Mouse (Mus musculus) CH12.LX (cell line): ENCODE measurements at regions not wholly inside any gene's neighbourhood (a gene's known extent, or its start where the extent isn't known, plus 50 kb on each side); places are given as distances from the start of the nearest gene placed in this dataset.

Experiments used
- CTCF ChIP-seq, 2 experiments: IDR thresholded peaks in 1 of 2; conservative IDR thresholded peaks in 1 of 2; 2 replicates each; pipeline ENCODE4 v1.5.1; 2011 to 2012; ENCODE audit warnings: low read depth in 2 of 2, low read length in 2 of 2, improper control_type of control experiment in 1 of 2, inconsistent platforms in 1 of 2, mild to moderate bottlenecking in 1 of 2, moderate library complexity in 1 of 2
- EP300 ChIP-seq: IDR thresholded peaks from 2 replicates; pipeline ENCODE4 v1.6.1; 2011; ENCODE audit warnings: low read length, improper control_type of control experiment
- ETS1 ChIP-seq: conservative IDR thresholded peaks from 2 replicates; pipeline ENCODE4 v1.6.1; 2012; ENCODE audit warnings: low read depth, mild to moderate bottlenecking, inconsistent platforms, low read length, improper control_type of control experiment, moderate library complexity
- KAT2A ChIP-seq: IDR thresholded peaks from 2 replicates; pipeline ENCODE4 v1.6.1; 2012; ENCODE audit warnings: low read length, improper control_type of control experiment, inconsistent platforms; ENCODE audit not compliant: insufficient replicate concordance
- MAFK ChIP-seq: IDR thresholded peaks from 2 replicates; pipeline ENCODE4 v1.6.1; 2011; ENCODE audit warnings: low read length, improper control_type of control experiment; ENCODE audit not compliant: insufficient replicate concordance
- MAX ChIP-seq: IDR thresholded peaks from 2 replicates; pipeline ENCODE4 v1.6.1; 2011; ENCODE audit warnings: low read length, improper control_type of control experiment
- MYC ChIP-seq: IDR thresholded peaks from 2 replicates; pipeline ENCODE4 v1.6.1; 2011; ENCODE audit warnings: low read depth, mild to moderate bottlenecking, improper control_type of control experiment, low read length
- SMC3 ChIP-seq: IDR thresholded peaks from 2 replicates; pipeline ENCODE4 v1.6.1; 2011; ENCODE audit warnings: low read depth, low read length, improper control_type of control experiment

- TF ChIP-seq MYC, result no peak
- TF ChIP-seq MAFK, result no peak
- TF ChIP-seq SMC3, result no peak
- no peak for TF ChIP-seq EP300
- no peak for TF ChIP-seq KAT2A
- TF ChIP-seq CTCF (conservative IDR thresholded peaks at IDR 0.05 in 1 of 2, IDR thresholded peaks at IDR 0.05 in 1 of 2; ENCODE audit: low read depth in 2 of 2, low read length in 2 of 2), result no peak
- TF ChIP-seq ETS1, result no peak
- no peak for TF ChIP-seq MAX
Measured at GRCm38 (mm10) chr5:127160292-127160691, 81.3 kb upstream of the Tmem132c start.
